Mouse (Mus musculus) layer of hippocampus, adult 8-10 months (tissue): ENCODE data around the gene Nrap. TPM values are rescaled to one million over a fixed set of nuclear protein-coding genes. Genes with fewer than 3 reads are reported as not detected.
"Not testable (repeated sequence)": the region's sequence is repeated elsewhere in the genome, so short reads cannot be mapped to it uniquely, and the experiment has no call there.

ENCODE experiments used
- DNase-seq, 2 experiments: peaks; one replicate each; pipeline ENCODE4 v3.0.0; 2022; ENCODE audit warnings: low spot score in 2 of 2
- total RNA-seq, 4 experiments: library from RNA; stranded (reverse); gene quantifications; 2 replicates each; pipeline ENCODE4 v1.2.4; 2022

Gene Nrap
- total RNA-seq, 4 experiments from 2014 or later = 0.12 to 0.25 (median 0.23) TPM

- DNase-seq = no peak
Observed at GRCm38 (mm10) chr19:56366168-56366567, 23.7 kb downstream of the Nrap start.

- no peak for DNase-seq
Observed at GRCm38 (mm10) chr19:56364563-56364962, 25.3 kb downstream of the Nrap start.

GRCm38 (mm10) chr19:56363721-56364460 is 25.9 kb downstream of the Nrap start:
- no peak for DNase-seq

- DNase-seq = no peak
Observed at GRCm38 (mm10) chr19:56358890-56359289, 30.9 kb downstream of the Nrap start.

DNA sequence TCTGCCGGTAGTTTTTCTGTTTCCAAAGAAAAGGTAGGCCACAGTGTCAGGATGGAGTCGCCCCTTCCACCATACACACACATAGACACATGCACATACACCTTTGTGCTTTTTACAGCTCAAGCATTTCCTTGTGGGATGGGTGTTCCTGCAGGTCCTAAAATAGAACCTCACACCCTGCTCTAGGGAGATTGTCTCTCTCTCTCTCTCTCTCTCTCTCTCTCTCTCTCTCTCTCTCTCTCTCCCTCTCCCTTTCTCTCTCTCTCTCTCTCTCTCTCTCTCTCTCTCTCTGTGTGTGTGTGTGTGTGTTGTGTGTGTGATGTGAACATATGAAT is 32.5 kb downstream of the Nrap start:
- DNase-seq = not testable (repeated sequence)

DNA sequence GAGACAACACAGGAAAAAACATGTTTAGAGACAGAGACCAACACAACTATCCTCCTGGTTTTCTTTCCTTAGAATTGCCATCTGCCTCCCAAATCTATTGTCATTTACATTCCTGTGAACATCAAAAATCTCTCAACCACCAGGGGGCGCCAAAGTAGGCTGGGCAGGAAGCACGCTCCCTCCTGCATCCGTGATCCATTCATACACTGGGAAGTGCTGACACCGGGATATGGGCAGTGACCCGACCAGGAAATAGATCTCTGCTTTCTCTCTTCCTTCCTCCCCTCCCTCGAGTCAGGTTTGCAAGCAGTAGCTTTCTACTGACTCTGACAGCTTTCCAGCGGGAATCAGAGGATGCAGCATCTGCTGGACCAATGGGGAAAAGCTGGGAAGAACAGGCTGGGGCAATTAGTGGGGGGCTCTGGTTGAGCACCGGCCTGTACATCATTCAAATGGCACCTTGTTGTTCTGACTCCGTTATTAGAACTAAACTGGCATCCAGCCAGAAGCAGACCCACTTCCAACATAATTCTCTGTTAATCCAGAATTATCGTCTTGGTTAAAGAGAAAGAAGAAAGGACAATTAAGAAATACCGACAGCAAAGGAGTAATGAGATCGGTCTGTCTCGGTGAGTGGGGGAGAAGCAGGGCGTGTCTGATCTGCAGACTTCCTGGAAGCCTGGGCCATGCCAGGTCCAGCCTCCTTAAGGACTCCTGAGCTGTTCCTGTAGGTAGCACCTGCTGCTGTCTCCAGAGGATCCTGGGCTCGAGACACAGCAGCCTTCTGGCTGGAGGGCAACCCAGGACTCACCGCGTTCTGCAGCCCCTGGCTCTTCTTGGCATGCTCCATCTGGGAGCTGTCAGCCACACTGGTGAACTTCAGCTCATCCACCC is 33.1 kb downstream of the Nrap start:
- DNase-seq = peak in 1 of 2 experiments; percentile 73

DNA sequence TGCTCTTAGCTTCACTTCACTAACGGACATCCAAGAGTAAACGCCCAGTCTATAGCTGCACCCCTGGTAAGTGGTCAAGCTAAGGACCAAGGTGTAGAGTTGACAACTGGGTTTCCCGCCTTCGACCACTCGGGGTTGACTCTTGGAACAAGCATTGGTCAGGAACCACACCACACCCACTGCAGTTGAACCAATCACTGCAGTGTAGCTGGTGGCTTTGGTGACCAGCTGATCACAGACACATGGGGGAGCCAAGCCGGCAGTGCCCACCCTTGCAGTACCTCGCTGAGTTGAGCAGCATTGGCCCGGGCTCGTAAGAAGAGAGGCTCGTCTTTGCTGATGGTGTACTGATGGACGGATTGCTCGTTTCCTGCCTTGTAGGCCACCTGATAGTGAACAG is 34.6 kb downstream of the Nrap start:
- DNase-seq = no peak

GRCm38 (mm10) chr19:56353689-56354088 is 36.1 kb downstream of the Nrap start:
- DNase-seq = no peak

DNA sequence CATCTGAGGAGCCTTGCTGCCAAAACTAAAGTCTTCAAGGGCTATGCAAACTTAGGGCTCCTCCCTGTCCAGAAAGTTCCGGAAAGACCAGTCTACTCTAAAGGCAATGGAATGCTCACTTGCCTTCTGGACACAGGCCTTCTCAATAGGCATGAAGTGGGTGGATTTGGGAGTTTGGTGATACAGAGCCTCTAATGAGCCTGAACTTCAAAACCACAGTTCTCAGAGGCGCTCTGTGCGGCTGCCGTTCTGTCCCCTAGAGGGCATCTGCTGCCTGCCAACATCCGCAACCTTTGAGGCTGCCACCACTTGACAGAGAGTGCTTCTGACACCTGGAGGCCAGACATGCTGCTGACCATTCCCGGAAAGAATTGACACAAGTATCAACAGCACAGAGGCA is 40.5 kb downstream of the Nrap start:
- DNase-seq = no peak

DNA sequence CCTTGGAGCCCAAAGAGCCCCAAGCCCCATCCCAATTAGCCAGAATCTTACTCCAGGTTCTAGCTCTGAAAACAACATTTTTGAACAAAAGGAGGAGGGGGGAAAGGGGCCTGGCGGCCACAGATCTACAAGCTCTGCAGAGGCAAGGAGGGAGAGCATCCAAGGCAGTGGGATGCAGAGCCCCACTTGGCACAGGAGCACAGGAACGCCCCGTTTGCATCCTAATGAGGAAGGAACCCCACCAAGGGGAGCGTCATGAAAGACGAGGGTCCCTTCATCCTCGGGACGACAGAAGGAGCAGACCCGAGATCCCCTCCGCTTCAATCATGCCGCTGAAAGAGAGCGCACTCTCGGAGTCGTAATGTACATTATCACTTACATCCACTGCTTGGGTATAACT is 43.1 kb downstream of the Nrap start:
- no peak for DNase-seq

- DNase-seq = no peak
Observed at GRCm38 (mm10) chr19:56346016-56346415, 43.8 kb downstream of the Nrap start.

GRCm38 (mm10) chr19:56343869-56344563 is 45.8 kb downstream of the Nrap start:
- peak; percentile 50 to 61 for DNase-seq

GRCm38 (mm10) chr19:56342006-56342405 is 47.8 kb downstream of the Nrap start:
- no peak for DNase-seq

- no peak for DNase-seq
Observed at GRCm38 (mm10) chr19:56336826-56337225, 53.0 kb downstream of the Nrap start.

GRCm38 (mm10) chr19:56336321-56336720 is 53.5 kb downstream of the Nrap start:
- no peak for DNase-seq

DNA sequence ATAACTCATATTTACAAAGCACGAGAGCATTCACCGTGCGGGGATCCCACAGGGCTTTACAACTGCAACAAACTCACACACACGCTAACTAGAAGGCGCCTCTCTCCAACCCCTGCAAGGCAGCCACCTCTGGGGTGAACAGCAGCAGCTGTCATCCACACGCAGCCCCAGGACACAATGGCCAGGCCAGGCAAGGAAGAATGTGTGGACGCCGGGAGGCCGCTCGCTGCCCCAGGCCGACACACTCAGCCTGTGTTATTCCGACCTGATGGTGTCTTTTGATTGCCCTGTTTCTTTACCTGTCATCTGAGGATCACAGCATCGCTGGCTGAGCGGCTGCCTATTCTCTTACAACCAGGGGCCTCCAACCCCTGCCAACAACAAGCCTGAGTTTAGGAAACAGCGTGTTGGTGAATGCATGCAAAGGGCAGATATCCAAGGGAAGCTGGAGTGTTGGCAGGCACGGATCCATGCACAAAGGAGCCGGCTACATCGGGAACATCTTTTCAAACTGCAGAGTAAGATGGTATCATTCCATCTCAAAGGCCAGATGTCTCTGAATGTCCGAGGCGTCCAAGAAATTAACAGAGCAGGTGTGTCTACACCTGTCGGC is 63.5 kb downstream of the Nrap start:
- no peak for DNase-seq

DNA sequence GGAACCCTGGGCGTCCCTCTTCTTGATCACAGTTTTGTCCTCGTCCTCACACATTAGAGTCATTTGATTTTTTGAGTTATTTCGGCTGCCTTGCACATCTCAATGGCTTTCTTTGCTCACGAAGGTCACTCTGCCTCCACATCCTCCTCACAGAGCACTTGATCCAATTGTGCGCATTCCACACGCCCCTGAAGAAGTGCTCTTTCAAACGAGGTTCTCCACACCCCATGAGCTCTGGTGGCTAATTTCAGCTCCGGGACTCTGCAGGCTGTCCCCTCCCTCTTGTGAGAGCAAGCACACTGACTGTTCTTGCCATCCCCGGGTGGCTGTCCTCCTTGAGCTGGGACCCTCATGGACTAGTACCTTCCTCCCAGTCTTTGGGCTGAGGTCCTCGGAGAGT is 64.2 kb downstream of the Nrap start:
- DNase-seq = no peak

DNA sequence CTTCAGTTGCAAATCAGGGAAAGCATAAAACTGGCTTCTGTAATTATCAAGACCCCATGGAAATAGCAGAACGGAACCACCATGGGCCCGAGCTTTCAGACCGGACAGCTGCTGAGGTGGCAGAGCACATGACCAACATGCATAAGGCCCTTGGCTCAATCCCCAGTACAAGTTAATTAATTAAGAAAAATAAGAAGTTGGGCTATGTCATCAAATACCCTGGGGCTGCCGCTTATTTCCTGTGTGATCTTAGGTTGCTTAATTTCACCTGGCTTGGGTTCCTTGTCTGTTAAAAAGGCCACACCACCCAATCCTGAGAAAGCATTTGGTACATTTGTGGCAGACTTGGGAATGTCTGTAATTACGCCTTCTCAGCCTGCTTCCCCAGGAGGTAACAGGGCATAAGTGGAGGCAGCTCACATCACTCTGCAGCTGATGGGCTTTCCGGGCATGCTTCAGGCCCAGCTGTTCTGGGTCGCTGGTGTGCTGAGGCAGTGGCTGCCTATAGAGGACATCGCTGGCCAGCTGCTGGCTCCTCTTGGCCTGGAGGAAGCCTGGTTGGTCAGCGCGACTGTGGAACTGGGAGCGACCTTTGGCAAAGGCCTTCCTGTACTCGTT is 68.4 kb downstream of the Nrap start:
- no peak for DNase-seq

- no peak for DNase-seq
Observed at GRCm38 (mm10) chr19:56320186-56320860, 69.5 kb downstream of the Nrap start.

DNA sequence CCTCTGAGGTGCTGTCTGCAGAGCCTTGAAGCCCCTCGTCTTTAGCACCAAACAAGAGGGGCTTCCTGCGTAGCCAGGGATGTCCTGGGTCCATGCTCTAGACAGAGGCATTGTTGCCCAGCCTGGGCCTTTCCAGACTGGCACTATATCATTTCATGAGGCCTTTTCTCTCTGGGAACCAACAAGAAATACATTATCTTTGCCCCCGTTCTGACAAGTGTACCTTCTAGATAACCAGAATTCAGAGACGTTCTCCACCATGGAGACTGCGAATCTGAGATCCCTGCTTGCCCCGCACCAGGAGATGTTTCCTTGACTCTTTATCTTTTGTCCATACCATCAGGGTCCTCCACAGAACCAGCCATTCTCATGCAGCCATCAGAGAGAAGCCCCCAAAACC is 70.2 kb downstream of the Nrap start:
- no peak for DNase-seq

DNA sequence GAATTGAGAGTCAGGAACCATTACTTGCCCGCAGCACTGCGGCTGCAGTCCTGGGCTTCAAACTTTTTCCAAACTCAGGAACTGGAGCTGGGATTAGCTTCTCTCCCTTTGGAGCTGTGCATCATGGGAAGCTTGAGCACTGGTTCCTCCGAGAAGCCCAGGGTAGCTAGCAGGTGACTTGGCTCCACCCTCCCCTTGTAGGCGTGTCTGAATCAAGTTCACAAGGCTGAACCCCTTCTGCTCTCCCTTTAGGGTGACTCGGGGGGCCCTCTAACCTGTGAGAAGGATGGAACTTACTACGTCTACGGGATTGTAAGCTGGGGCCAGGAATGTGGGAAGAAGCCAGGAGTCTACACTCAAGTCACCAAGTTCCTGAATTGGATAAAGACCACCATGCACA is 70.6 kb downstream of the Nrap start:
- no peak for DNase-seq
